Mouse (Mus musculus) mouse trophoblast stem cell (cell line): ENCODE data around the gene Phospho1.

Source experiments
- in situ Hi-C, 2 experiments: fragments of 300-500 bp; cut with MseI, MboI; formaldehyde crosslinking; loops; 2 replicates in 1 of 2; 3 replicates in 1 of 2; pipeline ENCODE4 v1.15.1; 2025

Gene Phospho1

GRCm38 (mm10) chr11:95824071-95824876 is at the start of gene Phospho1:
Gene Phospho1, plus strand, starts transcription at chr11:95824499.
- in situ Hi-C loops = no loop called here

GRCm38 (mm10) chr11:95777323-95778297 is 46.7 kb upstream of the Phospho1 start:
- in situ Hi-C loops = no loop called here

- in situ Hi-C loops = no loop called here
Measured at GRCm38 (mm10) chr11:95778831-95779251, 45.5 kb upstream of the Phospho1 start.

GRCm38 (mm10) chr11:95779366-95779765 is 44.9 kb upstream of the Phospho1 start:
- in situ Hi-C loops = no loop called here

GRCm38 (mm10) chr11:95780480-95780879 is 43.8 kb upstream of the Phospho1 start:
- in situ Hi-C loops = no loop called here

GRCm38 (mm10) chr11:95781557-95781956 is 42.7 kb upstream of the Phospho1 start:
- in situ Hi-C loops = no loop called here

GRCm38 (mm10) chr11:95783457-95783856 is 40.8 kb upstream of the Phospho1 start:
- in situ Hi-C loops = no loop called here

- in situ Hi-C loops = no loop called here
Measured at GRCm38 (mm10) chr11:95783958-95784357, 40.3 kb upstream of the Phospho1 start.

GRCm38 (mm10) chr11:95785675-95786074 is 38.6 kb upstream of the Phospho1 start:
- in situ Hi-C loops = no loop called here

- in situ Hi-C loops = no loop called here
Measured at GRCm38 (mm10) chr11:95786511-95786910, 37.8 kb upstream of the Phospho1 start.

GRCm38 (mm10) chr11:95789451-95789891 is 34.8 kb upstream of the Phospho1 start:
- in situ Hi-C loops = no loop called here

- in situ Hi-C loops = no loop called here
Measured at GRCm38 (mm10) chr11:95791787-95792186, 32.5 kb upstream of the Phospho1 start.

GRCm38 (mm10) chr11:95792950-95793509 is 31.3 kb upstream of the Phospho1 start:
- in situ Hi-C loops = no loop called here

- in situ Hi-C loops = no loop called here
Measured at GRCm38 (mm10) chr11:95794201-95794600, 30.1 kb upstream of the Phospho1 start.

GRCm38 (mm10) chr11:95795582-95795981 is 28.7 kb upstream of the Phospho1 start:
- in situ Hi-C loops = no loop called here

- in situ Hi-C loops = no loop called here
Measured at GRCm38 (mm10) chr11:95805010-95805409, 19.3 kb upstream of the Phospho1 start.

GRCm38 (mm10) chr11:95805527-95805926 is 18.8 kb upstream of the Phospho1 start:
- in situ Hi-C loops = no loop called here

- in situ Hi-C loops = no loop called here
Measured at GRCm38 (mm10) chr11:95807884-95808283, 16.4 kb upstream of the Phospho1 start.

GRCm38 (mm10) chr11:95808448-95809011 is 15.8 kb upstream of the Phospho1 start:
- in situ Hi-C loops = no loop called here

- in situ Hi-C loops = no loop called here
Measured at GRCm38 (mm10) chr11:95809603-95810002, 14.7 kb upstream of the Phospho1 start.

GRCm38 (mm10) chr11:95810828-95811227 is 13.5 kb upstream of the Phospho1 start:
- in situ Hi-C loops = no loop called here

- in situ Hi-C loops = no loop called here
Measured at GRCm38 (mm10) chr11:95811741-95812140, 12.6 kb upstream of the Phospho1 start.
